Mouse (Mus musculus) embryonic facial prominence, embryonic 11.5 days (tissue): ENCODE results near the gene Rpl41. TPM values are rescaled to one million over a fixed set of nuclear protein-coding genes. Genes with fewer than 3 reads are reported as not detected.
A peak's percentile ranks its signal among the peaks of the same experiment; 100 is the strongest.
"Not testable (repeated sequence)": the region's sequence is repeated elsewhere in the genome, so short reads cannot be mapped to it uniquely, and the experiment has no call there.

Source experiments
- ATAC-seq: fragments of 200-750 bp; cut with Nextera tagmentation; replicated peaks from 2 replicates; pipeline ENCODE4 v1.8.0; 2017; ENCODE audit warnings: low read depth; ENCODE audit not compliant: insufficient number of reproducible peaks, low FRiP score, low TSS enrichment
- DNase-seq: peaks from one replicate; pipeline ENCODE4 v3.0.0-alpha.2; 2015; ENCODE audit warnings: low spot score
- H3K27ac ChIP-seq: fragments of 300-500 bp; sonication (generic); replicated peaks from 2 replicates; pipeline ENCODE4 v1.5.1; 2014; ENCODE audit warnings: mild to moderate bottlenecking, low read depth, low read length, control low read depth
- H3K27me3 ChIP-seq: fragments of 300-500 bp; sonication (generic); 2 replicates; pipeline ENCODE4 v1.6.1; 2014; ENCODE audit warnings: mild to moderate bottlenecking, low read length, moderate library complexity, mixed read lengths; ENCODE audit not compliant: control insufficient read depth, insufficient read depth
- H3K36me3 ChIP-seq: fragments of 300-500 bp; sonication (generic); replicated peaks from 2 replicates; pipeline ENCODE4 v1.6.1; 2014; ENCODE audit warnings: low read depth, mild to moderate bottlenecking, low read length, moderate library complexity, mixed read lengths; ENCODE audit not compliant: control insufficient read depth, insufficient read depth
- H3K4me1 ChIP-seq: fragments of 300-500 bp; sonication (generic); 2 replicates; pipeline ENCODE4 v1.6.1; 2014; ENCODE audit warnings: low read length, mixed read lengths; ENCODE audit not compliant: control insufficient read depth, insufficient read depth
- H3K4me2 ChIP-seq: fragments of 300-500 bp; sonication (generic); 2 replicates; pipeline ENCODE4 v1.6.1; 2014; ENCODE audit warnings: low read depth, mild to moderate bottlenecking, control low read depth, low read length, moderate library complexity
- H3K4me3 ChIP-seq: fragments of 300-500 bp; sonication (generic); 2 replicates; pipeline ENCODE4 v1.5.1; 2014; ENCODE audit warnings: low read depth, low read length, control low read depth
- H3K9ac ChIP-seq: fragments of 300-500 bp; sonication (generic); replicated peaks from 2 replicates; pipeline ENCODE4 v1.6.1; 2014; ENCODE audit warnings: mild to moderate bottlenecking, control low read depth, low read length
- H3K9me3 ChIP-seq: fragments of 300-500 bp; sonication (generic); replicated peaks from 2 replicates; pipeline ENCODE4 v1.6.1; 2016; ENCODE audit warnings: mild to moderate bottlenecking, low read length, inconsistent platforms, mixed read lengths; ENCODE audit not compliant: control insufficient read depth
- WGBS: fragments of 180-500 bp; shearing (Covaris S2); extraction: QIAGEN DNeasy Blood & Tissue Kit; methylation state at CpG from one replicate; pipeline ENCODE4 v1.1.7; 2014; 5-methylcytosine and 5-hydroxymethylcytosine counted together
- polyA plus RNA-seq: library from polyadenylated mRNA; unstranded; fragments of >200 nt; fragmentation: Nextera tagmentation; extraction: Ambion mirVana; gene quantifications from 2 replicates; pipeline ENCODE4 v1.2.1, GENCODE M21; 2014

The Rpl41 gene
- polyA plus RNA-seq, 1 experiment from 2014 or later: 3,098 TPM

DNA sequence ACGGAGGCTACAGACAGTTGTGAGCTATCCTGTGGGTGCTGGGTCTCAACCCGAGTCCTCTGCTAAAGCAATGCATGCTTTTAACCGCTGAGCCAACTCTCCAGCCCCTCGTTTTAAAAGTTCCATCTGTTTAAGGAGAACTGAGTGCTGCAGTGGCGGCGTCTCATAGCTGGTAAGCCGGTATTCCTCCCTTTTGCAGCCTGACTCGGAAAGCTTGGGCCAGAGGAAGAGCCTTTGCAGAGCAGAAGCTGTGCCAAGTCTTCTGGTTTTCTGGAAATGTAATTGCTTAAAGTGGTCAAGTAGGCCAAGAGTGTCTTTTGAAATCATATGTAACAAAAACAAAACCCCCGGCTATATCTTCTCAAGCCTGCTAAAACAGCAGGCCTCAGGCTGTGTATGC, 40.8 kb downstream of the Rpl41 start:
- DNase-seq: no peak

DNA sequence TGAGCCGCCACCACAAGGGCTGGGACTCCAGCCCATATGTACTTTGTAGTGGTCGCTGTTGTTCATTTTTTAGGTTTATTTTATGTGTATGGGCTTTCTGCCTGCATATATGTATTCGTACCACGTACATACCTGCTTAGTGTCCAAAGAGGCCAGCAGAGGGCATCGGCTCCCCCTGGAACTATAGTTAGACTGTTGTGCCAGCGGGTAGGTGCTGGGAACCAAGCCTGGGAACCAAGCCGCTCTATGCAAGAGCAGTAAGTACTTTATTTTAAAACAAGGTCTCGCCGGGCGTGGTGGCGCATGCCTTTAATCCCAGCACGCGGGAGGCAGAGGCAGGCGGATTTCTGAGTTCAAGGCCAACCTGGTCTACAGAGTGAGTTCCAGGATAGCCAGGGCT, 43.1 kb downstream of the Rpl41 start:
- Histone ChIP-seq H3K9ac (no peak overlapping the region), H3K9me3 (no peaks in the 10 kb centered on the region), H3K27ac (no peak overlapping the region), H3K4me1 (no peaks in the 10 kb centered on the region), H3K27me3 (no peaks in the 10 kb centered on the region), H3K36me3 (no peaks in the 10 kb centered on the region), H3K4me2 (no peak overlapping the region), H3K4me3 (no peak overlapping the region)
- 93% methylated on average over 14 of the region's 14 CpGs for WGBS
- no peak for DNase-seq
- ATAC-seq: no peak

More for the DNA sequence above, 40.8 kb downstream of the Rpl41 start:
- no peak for ATAC-seq
- no peaks in the 10 kb centered on the region for H3K9me3 ChIP-seq
- no peak overlapping the region for H3K27ac ChIP-seq
- no peak overlapping the region for H3K9ac ChIP-seq
- no peaks in the 10 kb centered on the region for H3K36me3 ChIP-seq
- H3K4me2 ChIP-seq: no peak overlapping the region
- H3K4me1 ChIP-seq: no peaks in the 10 kb centered on the region
- H3K27me3 ChIP-seq: no peaks in the 10 kb centered on the region
- 83% methylated on average over 9 of the region's 9 CpGs for WGBS
- H3K4me3 ChIP-seq: no peak overlapping the region

DNA sequence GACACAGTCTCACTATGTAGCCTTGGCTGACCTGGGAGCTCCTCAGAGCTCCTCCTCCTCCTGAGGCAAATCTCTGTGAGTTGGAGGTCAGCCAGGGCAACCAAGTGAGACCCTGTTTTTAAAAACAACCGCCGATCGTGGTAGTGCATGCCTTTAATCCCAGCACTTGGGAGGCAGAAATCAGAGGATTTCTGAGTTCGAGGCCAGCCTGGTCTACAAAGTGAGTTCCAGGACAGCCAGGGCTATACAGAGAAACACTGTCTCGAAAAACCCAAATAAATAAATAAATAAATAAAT, 43.8 kb downstream of the Rpl41 start:
- H3K27ac ChIP-seq, ATAC-seq, DNase-seq, H3K36me3 ChIP-seq, H3K9me3 ChIP-seq, H3K9ac ChIP-seq, H3K4me1 ChIP-seq, H3K27me3 ChIP-seq, H3K4me2 ChIP-seq, H3K4me3 ChIP-seq: not testable (repeated sequence)
- 71% methylated on average over 5 of the region's 5 CpGs for WGBS

DNA sequence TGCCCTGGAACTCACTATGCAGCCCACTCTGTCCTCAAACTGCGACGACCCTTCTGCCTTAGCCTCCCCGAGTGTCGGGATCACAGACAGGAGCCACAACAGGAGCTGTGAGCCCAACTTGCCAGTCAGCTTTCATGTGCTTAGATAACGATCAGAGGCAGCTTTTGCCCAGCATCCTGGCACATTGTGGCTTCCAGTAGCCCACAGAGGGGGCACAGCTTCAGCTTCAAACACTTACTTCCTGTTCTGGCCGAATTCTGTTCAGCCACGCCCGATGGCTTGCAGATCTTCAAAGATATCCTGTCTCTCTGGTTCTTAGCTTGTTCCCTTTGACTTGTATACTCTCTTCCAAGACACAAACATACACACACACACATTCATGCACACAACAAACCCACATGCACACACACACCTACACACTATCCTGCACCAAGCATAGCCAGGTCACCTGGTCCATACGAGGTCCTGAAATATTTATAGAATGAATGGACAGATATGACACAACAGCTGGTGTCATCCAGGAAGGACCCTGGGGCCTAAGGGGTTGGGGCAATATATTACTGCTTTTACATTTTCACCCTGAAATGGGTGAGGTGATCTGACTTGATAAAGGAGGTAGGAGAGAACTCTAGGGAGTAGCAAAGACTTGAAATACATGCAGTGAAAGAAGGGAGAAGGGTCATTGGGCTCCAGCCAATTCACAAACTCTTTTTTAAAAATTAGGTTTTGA, 44.3 kb downstream of the Rpl41 start:
- DNase-seq: no peak
- Histone ChIP-seq H3K27ac (no peak overlapping the region), H3K27me3 (no peaks in the 10 kb centered on the region), H3K36me3 (no peaks in the 10 kb centered on the region), H3K4me3 (no peak overlapping the region), H3K4me2 (no peak overlapping the region), H3K9ac (no peak overlapping the region), H3K4me1 (no peaks in the 10 kb centered on the region), H3K9me3 (no peaks in the 10 kb centered on the region)
- WGBS: 76% methylated on average over 9 of the region's 9 CpGs
- ATAC-seq: no peak

DNA sequence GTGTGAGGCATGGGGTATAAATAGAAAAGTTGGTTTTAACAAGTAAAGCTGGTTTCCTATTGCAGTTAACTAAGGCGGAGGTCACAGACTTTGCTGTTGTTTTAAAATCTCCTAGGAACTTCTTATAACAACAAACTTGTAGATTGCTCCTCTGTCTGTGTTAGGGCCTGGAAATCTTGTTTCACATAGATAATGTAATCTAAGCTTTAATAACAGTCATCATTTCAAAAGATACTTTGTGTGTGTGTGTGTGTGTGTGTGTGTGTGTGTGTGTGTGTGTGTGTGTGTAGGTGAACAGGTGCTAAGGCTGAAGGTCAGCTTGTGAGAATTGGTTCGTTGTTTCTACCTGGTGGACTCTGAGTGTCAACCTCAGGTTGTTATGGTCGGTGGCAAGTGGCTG, 45.1 kb downstream of the Rpl41 start:
- Histone ChIP-seq H3K4me3 (no peak overlapping the region), H3K9ac (no peak overlapping the region), H3K4me1 (no peaks in the 10 kb centered on the region), H3K36me3 (no peaks in the 10 kb centered on the region), H3K27ac (no peak overlapping the region), H3K4me2 (no peak overlapping the region), H3K9me3 (no peaks in the 10 kb centered on the region), H3K27me3 (no peaks in the 10 kb centered on the region)
- DNase-seq (no peak), ATAC-seq (no peak)
- WGBS: 79% methylated on average over 3 of the region's 3 CpGs

DNA sequence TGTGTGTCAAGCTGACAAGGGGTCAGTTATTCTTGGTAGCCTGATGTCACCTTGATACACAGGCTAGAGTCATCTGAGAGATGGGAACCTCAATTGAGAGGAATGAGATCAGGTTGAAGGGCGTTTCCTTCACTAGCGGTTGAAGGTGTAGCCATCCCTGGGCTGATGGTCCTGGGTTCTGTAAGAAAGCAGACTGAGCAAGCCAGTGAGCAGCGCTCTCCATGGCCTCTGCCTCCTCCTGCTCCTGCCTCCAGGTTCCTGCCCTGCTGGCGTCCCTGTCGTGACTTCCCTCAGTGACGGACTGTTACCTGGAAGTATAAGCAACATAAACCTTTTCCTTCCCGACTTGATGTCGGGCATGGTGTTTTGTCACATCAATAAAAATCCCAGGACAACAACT, 45.6 kb downstream of the Rpl41 start:
- no peaks in the 10 kb centered on the region for H3K9me3 ChIP-seq
- H3K4me1 ChIP-seq: no peaks in the 10 kb centered on the region
- ATAC-seq (no peak), DNase-seq (no peak)
- WGBS: 75% methylated on average over 8 of the region's 8 CpGs
- H3K4me3 ChIP-seq: no peak overlapping the region
- no peaks in the 10 kb centered on the region for H3K27me3 ChIP-seq
- no peaks in the 10 kb centered on the region for H3K36me3 ChIP-seq
- no peak overlapping the region for H3K9ac ChIP-seq
- H3K4me2 ChIP-seq: no peak overlapping the region
- no peak overlapping the region for H3K27ac ChIP-seq

DNA sequence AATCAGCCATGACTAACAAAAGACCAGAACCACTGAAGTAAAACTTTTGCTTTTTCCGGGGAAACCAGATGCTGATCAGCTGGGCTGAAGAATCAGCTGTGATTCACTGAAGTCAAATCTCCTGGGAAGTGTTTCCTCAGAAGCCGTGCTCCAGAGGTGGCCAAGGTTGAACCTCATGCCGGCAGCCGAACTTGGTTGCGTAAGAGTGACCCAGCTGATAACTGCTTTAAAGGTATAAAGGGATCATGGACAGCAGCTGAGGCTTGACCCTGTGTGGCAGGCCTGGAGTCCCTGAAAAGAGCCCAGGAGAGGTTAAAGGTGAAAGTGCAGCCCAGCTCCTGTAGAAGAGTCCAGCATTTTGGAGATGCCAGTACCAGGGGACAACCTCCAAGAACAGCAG, 46.8 kb downstream of the Rpl41 start:
- WGBS: 72% methylated on average over 5 of the region's 5 CpGs
- H3K27ac ChIP-seq: no peak overlapping the region
- no peaks in the 10 kb centered on the region for H3K27me3 ChIP-seq
- DNase-seq (no peak), ATAC-seq (no peak)
- no peak overlapping the region for H3K9ac ChIP-seq
- no peak overlapping the region for H3K4me2 ChIP-seq
- H3K9me3 ChIP-seq: no peaks in the 10 kb centered on the region
- no peaks in the 10 kb centered on the region for H3K36me3 ChIP-seq
- no peaks in the 10 kb centered on the region for H3K4me1 ChIP-seq
- H3K4me3 ChIP-seq: no peak overlapping the region

DNA sequence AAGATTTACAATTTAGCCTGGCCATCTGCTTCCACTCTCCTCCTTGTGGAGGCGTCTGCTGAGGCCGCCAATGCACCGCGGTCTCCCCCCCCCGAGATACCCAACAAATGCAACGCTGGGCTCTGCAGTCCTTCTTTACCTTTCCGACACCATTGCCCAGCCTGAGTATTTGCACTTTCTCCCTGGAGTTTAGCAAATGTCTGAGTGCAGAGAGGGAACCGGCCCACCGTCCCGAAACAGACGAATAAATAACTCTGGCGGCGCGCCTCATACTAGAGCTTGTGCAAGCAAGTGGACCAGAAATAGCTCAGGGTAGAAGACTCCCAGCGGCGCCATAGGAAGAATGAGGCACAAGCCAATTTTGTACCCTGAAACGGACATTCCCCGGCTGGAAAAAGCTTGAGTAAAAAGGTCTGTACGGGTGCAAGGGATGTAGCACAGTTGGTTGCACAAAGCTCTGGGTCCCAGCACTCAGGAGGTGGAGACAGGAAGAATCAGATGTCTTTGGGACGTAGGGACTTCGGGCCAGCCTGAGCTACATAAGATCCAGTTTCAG, 49.9 kb downstream of the Rpl41 start:
- DNase-seq: peak; percentile 56
- no peaks in the 10 kb centered on the region for H3K27me3 ChIP-seq
- H3K27ac ChIP-seq: no peak overlapping the region
- ATAC-seq: 0 out of 2 replicates have a peak, but pooled peaks have one; percentile 4
- peak overlapping the region; percentile 58 for H3K9ac ChIP-seq
- H3K4me3 ChIP-seq: peak overlapping the region; percentile 49
- 3% methylated on average over 21 of the region's 21 CpGs for WGBS
- peak overlapping the region; percentile 79 for H3K4me2 ChIP-seq
- H3K4me1 ChIP-seq: peaks cover 4% of the 10 kb centered on the region; the same call in 1 of the 2 replicates
- H3K9me3 ChIP-seq: no peaks in the 10 kb centered on the region
- H3K36me3 ChIP-seq: no peaks in the 10 kb centered on the region
